Mouse (Mus musculus) frontal cortex, postnatal 25 days (tissue): Measurements from ENCODE around the gene Ptpn20.
A peak's percentile ranks its signal among the peaks of the same experiment; 100 is the strongest.

ENCODE experiments used
- DNase-seq, 2 experiments: peaks; one replicate each; pipeline ENCODE4 v3.0.0; 2022; ENCODE audit warnings: low spot score in 2 of 2

Ptpn20 gene

DNA sequence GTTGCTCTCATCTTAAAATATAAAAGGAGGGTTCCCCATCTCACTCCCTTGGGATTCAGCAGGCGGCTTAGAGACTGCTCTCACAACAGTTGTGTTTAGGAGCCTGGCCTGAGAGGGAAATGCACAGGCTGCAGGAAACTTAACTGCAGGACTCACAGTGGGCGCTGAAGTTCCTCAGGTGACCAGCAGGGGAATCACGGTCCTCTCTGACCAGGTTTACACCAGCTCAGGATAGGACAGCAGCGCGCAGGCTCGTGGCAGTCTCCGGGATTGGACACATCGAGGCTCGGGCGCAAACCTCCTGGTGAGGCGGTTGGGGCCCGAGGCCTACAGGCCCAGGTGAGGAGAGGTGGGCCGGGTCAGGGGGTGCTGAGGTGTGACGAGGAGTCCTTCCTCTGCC, at the start of gene Ptpn20:
Gene Ptpn20 (plus strand): TSS at position 257 of the 400 bp plus-strand sequence.
- DNase-seq = no peak

DNA sequence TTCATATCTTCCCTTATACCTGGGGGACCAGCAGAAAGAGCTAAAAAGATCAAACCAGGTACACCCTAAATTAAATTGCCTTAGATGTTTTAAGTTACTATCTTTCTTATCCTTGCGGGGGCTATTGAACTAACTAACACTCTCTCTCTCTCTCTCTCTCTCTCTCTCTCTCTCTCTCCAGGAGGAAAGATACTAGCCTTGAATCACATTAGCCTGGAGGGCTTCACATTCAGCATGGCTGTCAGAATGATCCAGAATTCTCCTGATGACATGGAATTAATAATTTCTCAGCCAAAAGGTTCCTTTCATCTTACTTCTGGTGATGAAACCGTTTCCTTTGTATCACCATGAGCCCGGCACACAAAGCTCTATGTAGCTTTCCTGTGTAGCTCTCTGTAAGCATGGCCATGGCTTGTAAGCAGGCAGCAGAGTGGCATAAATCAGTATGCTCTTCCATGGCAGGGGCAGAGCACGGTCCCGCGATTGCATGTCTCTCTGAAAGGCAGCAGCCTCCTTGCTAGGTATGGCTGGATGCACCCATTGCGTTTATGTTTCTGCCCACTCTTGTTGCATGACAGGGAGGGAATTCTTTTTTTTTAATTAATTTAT, 49.3 kb upstream of the Ptpn20 start:
- peak in 1 of 2 experiments; percentile 0 for DNase-seq

- no peak for DNase-seq
Observed at GRCm38 (mm10) chr14:33545565-33546143, 43.4 kb upstream of the Ptpn20 start.

GRCm38 (mm10) chr14:33548650-33549049, 40.4 kb upstream of the Ptpn20 start:
- DNase-seq = no peak

DNA sequence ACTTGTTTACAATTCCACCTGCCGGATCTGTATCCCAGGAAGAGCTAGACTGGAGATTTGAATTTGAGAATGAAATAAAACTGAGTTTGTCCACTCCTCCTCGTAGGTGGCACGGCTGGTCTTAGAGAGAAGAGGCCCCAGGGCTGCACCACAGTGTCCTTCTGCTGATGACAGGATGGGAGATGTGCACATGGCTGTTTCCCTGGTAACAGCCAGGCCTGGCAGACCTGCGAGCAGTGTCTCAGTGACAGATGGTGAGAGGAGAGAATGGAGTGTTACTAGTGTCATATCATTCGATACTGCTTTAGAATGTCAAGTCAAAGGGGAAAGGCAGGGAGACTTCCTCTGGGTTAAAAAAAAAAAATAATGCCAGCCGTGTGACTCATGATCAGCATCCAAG, 39.2 kb upstream of the Ptpn20 start:
- DNase-seq = no peak

DNA sequence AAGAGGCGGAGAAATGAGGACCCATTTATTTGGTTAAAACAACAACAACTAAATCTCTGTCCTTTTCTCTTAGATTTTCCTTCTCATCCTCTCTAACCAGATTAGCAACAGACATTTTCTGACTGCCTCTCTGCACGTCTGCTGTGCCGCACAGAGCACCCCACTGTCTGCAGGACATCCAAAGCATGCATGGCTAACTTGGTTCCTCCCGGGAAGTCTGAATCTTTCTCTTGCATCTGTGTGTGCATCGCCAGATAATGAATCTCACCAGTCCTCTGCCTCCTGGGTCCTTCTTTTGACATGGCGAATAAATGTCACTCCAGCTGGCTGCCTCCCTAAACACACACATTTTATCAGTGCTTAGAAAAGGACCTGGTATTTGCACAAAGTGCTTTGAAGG, 18.3 kb upstream of the Ptpn20 start:
- no peak for DNase-seq

GRCm38 (mm10) chr14:33573643-33574042, 15.4 kb upstream of the Ptpn20 start:
- no peak for DNase-seq

GRCm38 (mm10) chr14:33579771-33580484, 9.1 kb upstream of the Ptpn20 start:
- DNase-seq = no peak

DNA sequence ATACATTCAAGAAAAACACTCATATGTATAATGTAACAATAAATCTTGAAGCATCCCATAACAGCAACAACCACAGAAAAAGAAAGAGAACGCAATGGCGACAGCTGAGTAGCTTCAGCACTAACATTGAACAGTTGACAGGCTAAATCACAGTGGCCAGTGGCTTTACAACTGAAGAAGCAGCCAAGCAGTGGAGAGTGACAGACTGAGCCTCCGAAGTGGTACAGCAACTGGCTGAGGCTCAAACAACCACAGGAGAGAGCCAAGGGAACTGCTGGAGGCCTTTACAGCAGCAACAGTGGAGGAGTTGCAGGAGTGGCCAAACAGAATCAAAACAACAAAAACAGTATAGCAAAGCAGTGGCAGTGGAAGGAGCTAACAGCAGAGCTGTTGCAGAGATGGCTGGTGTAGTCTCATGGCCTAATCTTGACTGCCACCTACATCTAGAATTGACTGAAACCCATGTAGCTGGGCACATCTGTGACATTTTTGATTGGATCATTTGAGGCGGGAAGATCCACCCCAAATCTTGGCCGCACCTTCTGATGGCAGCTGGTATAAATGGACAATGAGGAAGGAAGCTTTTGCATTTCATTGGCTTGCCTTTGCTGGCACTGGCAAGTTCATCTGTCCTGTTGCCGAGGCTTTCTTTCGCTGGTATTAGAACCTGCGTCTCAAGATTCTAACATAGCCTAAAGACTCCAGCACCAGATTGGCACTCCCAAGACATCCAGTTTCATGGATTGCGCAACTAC, 9.5 kb downstream of the Ptpn20 start:
- no peak for DNase-seq

DNA sequence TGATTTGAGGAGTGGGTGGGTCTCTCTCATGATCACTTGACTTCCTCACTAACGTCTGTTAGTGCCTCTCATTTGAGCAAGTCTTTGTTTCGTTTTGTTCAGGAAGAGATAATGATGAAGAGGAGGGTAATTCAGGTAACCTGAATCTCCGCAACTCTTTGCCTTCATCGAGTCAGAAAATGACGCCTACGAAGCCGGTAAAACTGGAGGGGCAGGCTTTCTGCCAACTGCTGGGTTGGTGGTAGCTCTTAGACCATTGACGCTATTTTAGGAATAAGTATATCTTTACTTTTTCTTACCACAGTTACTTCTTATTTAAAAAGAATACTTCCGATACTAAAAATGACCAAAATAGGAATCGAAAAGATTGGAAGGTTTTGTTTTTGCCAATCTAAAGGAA, 18.4 kb downstream of the Ptpn20 start:
- DNase-seq = no peak

DNA sequence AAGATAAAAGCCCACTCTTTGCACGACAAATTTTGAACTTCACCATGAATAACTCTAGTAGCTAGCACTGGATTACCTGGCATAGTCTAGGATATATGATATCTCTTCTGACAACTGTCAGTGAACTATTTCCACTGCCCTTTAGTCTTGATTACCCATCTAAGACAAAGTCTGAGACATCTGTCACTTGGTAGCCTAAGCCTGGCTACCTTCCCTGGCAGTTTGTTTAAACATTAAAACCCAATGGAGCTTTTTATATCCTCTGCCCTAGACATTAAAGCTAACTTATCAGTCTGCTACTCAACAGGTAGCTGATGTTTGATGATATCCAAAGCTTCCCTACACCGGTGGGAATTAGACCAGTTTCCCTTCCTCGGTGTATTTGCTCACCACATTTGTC, 36.0 kb downstream of the Ptpn20 start:
- no peak for DNase-seq

DNA sequence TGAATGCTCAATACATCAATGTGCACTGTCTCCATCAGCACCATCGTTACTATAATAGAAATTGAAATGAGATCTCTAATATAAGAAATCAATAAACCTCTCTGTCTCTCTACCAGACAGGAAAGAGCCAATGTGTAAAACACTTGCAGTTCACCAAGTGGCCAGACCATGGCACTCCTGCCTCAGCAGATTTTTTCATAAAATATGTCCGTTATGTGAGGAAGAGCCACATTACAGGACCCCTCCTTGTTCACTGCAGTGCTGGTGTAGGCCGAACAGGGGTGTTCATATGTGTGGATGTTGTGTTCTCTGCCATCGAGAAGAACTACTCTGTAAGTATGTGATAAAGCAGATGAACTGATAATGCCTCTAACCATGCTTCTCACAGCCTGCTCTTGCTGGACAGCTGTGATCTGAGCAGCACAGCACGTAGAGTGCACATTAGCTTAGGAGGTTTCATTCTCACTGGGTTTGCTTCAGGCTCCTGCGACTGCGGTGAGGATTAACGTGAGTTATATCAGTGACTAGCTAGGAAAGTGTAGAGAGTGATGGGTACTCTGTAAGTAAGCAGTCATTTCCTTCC, 43.9 kb downstream of the Ptpn20 start:
- peak; percentile 5 to 17 for DNase-seq

DNA sequence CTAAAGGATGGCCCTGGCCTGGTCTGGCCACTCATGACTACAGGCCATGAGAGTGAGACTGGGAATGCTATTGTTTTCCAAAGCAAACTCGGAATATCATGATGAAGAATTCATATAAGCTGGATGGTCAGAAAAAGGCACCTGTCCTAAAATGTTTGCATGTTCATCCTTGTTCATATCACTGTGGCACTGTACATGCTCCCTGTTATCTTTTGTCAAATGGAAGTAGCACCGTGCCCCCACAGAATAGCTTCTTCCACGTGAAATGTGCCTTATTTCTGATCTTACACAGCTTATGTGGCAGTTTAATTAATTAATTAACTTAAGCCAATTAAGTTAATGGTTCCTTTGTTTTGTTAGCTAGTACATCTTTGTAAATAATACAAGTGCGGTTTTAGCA, 45.3 kb downstream of the Ptpn20 start:
- DNase-seq = no peak

DNA sequence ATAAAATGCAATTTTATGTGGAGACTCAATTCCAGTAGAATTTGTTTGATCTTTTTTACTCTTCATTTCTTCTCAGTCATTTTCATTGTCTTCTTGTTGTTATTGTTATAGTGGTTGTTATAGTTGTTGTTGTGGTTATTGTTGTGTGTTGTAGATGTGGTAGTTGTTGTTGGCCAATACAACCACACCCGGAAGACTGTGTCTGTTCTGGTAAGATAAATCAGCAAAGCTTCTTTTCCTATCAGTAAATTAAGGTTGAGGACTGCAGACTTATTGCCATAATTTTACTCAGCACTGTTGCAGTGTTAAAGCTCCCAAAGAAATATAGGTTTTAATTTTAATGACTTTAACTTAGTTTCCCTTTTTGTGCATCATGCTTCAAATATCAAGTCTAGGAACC, 45.8 kb downstream of the Ptpn20 start:
- no peak for DNase-seq

GRCm38 (mm10) chr14:33639357-33639756, 50.4 kb downstream of the Ptpn20 start:
- no peak for DNase-seq

GRCm38 (mm10) chr14:33650721-33651120, 61.7 kb downstream of the Ptpn20 start:
- peak; percentile 15 to 31 for DNase-seq

DNA sequence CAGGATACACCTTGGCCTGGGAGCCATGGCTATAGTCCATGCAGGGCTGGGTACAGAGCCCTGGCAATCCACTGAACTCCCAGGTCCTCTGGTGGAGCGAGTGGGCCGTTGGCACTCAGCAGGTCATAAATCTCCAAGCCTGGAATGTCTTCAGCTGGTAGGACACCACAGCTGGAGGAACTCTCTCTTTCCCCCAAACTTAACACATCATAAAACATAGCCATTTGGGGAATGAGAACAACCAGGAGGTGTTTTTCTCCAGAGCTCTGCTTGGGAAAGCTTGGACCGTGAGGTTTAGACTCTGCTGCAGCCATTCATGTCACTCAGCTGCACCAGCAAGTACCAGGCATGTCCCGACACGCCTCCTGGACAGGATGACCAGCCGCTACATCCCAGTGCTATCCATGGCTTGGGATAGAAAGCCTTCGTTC, 68.5 kb downstream of the Ptpn20 start:
- no peak for DNase-seq

DNA sequence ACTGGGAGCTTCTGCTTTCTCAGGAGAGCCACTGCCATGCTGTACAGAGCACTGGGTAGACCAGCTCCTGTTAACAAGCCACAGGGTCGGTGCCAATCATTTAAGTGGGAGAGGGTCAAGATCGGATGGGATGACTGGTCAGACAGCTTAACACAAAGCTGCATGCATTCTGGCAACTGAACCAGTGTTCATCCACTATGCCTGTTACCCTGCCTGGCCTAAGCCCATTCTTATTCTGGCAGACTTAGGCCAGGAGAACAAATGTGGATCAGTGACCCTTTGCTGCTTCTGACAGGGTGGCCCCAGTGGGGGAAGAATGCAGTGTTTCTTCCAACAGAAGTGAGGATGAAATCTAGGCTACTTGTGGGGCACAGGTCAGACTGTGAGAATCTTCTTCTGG, 69.3 kb downstream of the Ptpn20 start:
- no peak for DNase-seq

GRCm38 (mm10) chr14:33662080-33662479, 73.1 kb downstream of the Ptpn20 start:
- DNase-seq = no peak

GRCm38 (mm10) chr14:33666301-33666700, 77.3 kb downstream of the Ptpn20 start:
- DNase-seq = no peak

DNA sequence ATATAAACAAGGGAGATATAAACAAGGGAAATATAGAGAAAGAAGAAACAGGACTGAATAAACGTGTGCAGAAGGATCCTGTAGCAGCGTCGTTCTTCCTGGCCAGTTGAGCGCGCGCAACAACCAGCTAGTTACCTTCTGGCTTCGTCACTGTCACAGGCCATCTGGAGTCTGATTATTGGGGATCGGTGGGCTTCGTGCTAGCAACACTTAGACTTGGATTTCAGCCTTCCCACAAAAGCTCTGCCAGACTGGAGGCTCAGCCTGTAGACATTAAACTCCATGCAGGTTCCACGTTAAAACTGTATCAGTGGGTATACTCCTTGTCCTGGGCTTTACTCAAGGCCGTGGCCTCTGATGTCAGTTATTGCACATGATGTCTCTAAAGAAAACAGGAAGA, 80.9 kb downstream of the Ptpn20 start:
- DNase-seq = no peak
